9 mouse cellular contexts compared by ENCODE assay signal in the genomic region with DNA sequence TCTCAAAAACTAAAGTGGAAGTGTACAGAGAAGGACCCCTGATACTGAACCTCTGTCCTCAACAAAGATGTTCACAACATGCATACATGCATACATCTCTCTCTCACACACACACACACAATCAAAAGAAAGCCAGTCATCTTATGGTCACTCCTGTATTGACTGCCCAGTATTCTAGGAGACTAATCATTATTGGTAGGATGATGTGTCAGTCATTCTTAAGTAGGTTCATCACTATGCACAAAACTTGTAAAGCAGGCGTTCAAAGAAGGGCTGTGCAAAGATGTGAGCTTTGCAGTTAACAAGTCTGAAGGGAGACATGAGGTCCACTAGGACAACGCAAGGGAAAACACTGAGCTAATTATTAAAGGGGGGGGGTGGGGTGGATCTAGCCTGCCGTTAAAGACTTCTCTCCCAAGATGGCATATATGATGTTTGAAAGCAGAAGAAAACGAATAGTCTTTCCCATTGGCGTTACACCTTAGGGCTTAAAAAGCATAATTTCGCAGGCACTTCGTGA. TPM values are rescaled to one million over a fixed set of nuclear protein-coding genes. Genes with fewer than 3 reads are reported as not detected.
DNase-seq lines count a peak whose midpoint lies in the region; ATAC-seq and TF ChIP-seq lines count a peak whose summit lies in the region.
"Had no signal": no experiment of that assay in that cellular context is flagged by ENCODE, and none has a peak within 500 bp of the region (broad histone marks: within the 10 kb centered on the region; RNA-seq: fewer than 3 reads in every experiment).

No protein-coding gene starts in this region.

- intact Hi-C loops in left cerebral cortex, adult 2 months (cut with DNase I): no loop called here

- H3K27me3 ChIP-seq in intestine, embryonic 16.5 days (replicated peaks; ENCODE audit: control insufficient read depth, insufficient read depth, low read length): no peaks in the 10 kb centered on the region
- no peaks in the 10 kb centered on the region for H3K27me3 ChIP-seq in neural tube, embryonic 15.5 days (replicated peaks)

- H3K4me1 ChIP-seq in brown adipose tissue, adult 24 weeks (ENCODE audit: control insufficient read depth, insufficient read depth, insufficient read length, low read length): 0 out of 2 replicates have a peak, but pooled peaks cover 3% of the 10 kb centered on the region
- peaks cover 8% of the 10 kb centered on the region for H3K4me1 ChIP-seq in intestine, embryonic 16.5 days (ENCODE audit: control insufficient read depth, insufficient read depth, low read length)
- H3K4me1 ChIP-seq in neural tube, embryonic 15.5 days: peaks cover 31% of the 10 kb centered on the region

- ATAC-seq in intestine, embryonic 16.5 days: no peak
- no peak for ATAC-seq in neural tube, embryonic 15.5 days (ENCODE audit: low FRiP score)

- no peaks in the 10 kb centered on the region for H3K9me3 ChIP-seq in intestine, embryonic 16.5 days (ENCODE audit: control insufficient read depth, low read length)
- no peaks in the 10 kb centered on the region for H3K9me3 ChIP-seq in neural tube, embryonic 15.5 days (replicated peaks)

- no peaks in the 10 kb centered on the region for H3K36me3 ChIP-seq in intestine, embryonic 16.5 days (ENCODE audit: control insufficient read depth, insufficient read depth, low read length)
- H3K36me3 ChIP-seq in neural tube, embryonic 15.5 days: 0 out of 2 replicates have a peak, but pooled peaks cover 3% of the 10 kb centered on the region

- H3K4me2 ChIP-seq in intestine, embryonic 16.5 days (ENCODE audit: low read depth, low read length): peak overlapping the region; percentile 66
- peak overlapping the region; percentile 80 for H3K4me2 ChIP-seq in neural tube, embryonic 15.5 days

- no peak for DNase-seq in left cerebral cortex, adult 2 months (ENCODE audit: extremely low spot score in 1 of 2, low spot score in 2 of 2)
- no peak for DNase-seq in left cerebral cortex, adult 18-20 months (ENCODE audit: low spot score in 2 of 2)
- no peak for DNase-seq in adrenal gland, adult 8-10 months
- no peak for DNase-seq in spleen, postnatal 14 days (ENCODE audit: low spot score in 2 of 2)
- no peak for DNase-seq in adrenal gland, adult 18-20 months (ENCODE audit: low spot score in 2 of 2)
- DNase-seq: cerebellum, postnatal 36 days had no signal

- TF ChIP-seq CTCF in left cerebral cortex, adult 2 months (IDR thresholded peaks at IDR 0.05): no peak

- H3K4me3 ChIP-seq in left cerebral cortex, adult 2 months: peak overlapping the region; percentile 75
- peak overlapping the region; percentile 83 for H3K4me3 ChIP-seq in brown adipose tissue, adult 24 weeks (ENCODE audit: insufficient read depth, low read depth, low read length)
- H3K4me3 ChIP-seq in intestine, embryonic 16.5 days (ENCODE audit: low read length): peak overlapping the region; percentile 80
- H3K4me3 ChIP-seq in neural tube, embryonic 15.5 days (replicated peaks): peak overlapping the region; percentile 89

- 37% methylated on average over 7 of the region's 7 CpGs for WGBS in intestine, embryonic 16.5 days
- 50% methylated on average over 7 of the region's 7 CpGs for WGBS in neural tube, embryonic 15.5 days

- H3K9ac ChIP-seq in intestine, embryonic 16.5 days (ENCODE audit: low read depth, low read length): peak overlapping the region; percentile 81
- peak overlapping the region; percentile 84 for H3K9ac ChIP-seq in neural tube, embryonic 15.5 days (replicated peaks)

- H3K27ac ChIP-seq in left cerebral cortex, adult 2 months: peak overlapping the region; percentile 93
- no peak overlapping the region for H3K27ac ChIP-seq in brown adipose tissue, adult 24 weeks (replicated peaks; ENCODE audit: low read depth, low read length)
- H3K27ac ChIP-seq in intestine, embryonic 16.5 days (ENCODE audit: low read length): peak overlapping the region; percentile 83; the same call in 1 of the 2 replicates
- peak overlapping the region; percentile 89; the same call in 1 of the 2 replicates for H3K27ac ChIP-seq in neural tube, embryonic 15.5 days (replicated peaks)

RNA-seq across cellular contexts. Expression of gene Fkbp15, which starts 1.0 kb away (rescaled TPM):
- total RNA-seq in left cerebral cortex, adult 2 months (2021): 10 to 100 TPM; 35.1 to 41.0 TPM
- 10 to 100 TPM; 32.8 to 33.2 TPM for total RNA-seq in left cerebral cortex, adult 18-20 months (2021)
- polyA plus RNA-seq in brown adipose tissue, adult 24 weeks (2012; ENCODE audit: insufficient read depth, insufficient read length, missing spikeins): 13.0 and 13.5 TPM in 2 replicates
- polyA plus RNA-seq in intestine, embryonic 16.5 days (2015; fragmentation: Nextera tagmentation; extraction: Ambion mirVana): 24.3 and 27.9 TPM in 2 replicates
- 22.6 and 24.2 TPM in 2 replicates for polyA plus RNA-seq in neural tube, embryonic 15.5 days (2015; fragmentation: Nextera tagmentation; extraction: Ambion mirVana)
- total RNA-seq in adrenal gland, adult 8-10 months (2022): 10 to 100 TPM; 35.0 to 56.7 (median 46.2) TPM
- 10 to 100 TPM; 31.4 to 32.1 TPM for total RNA-seq in adrenal gland, adult 18-20 months (2021)

RNA-seq across cellular contexts. Expression of gene Slc31a1, which starts 1.2 kb away (rescaled TPM):
- total RNA-seq in left cerebral cortex, adult 2 months (2021): 10 to 100 TPM; 11.8 to 12.9 TPM
- 10 to 100 TPM; 10.7 to 11.3 TPM for total RNA-seq in left cerebral cortex, adult 18-20 months (2021)
- 18.6 and 21.6 TPM in 2 replicates for polyA plus RNA-seq in brown adipose tissue, adult 24 weeks (2012; ENCODE audit: insufficient read depth, insufficient read length, missing spikeins)
- polyA plus RNA-seq in intestine, embryonic 16.5 days (2015; fragmentation: Nextera tagmentation; extraction: Ambion mirVana): 127 and 149 TPM in 2 replicates
- polyA plus RNA-seq in neural tube, embryonic 15.5 days (2015; fragmentation: Nextera tagmentation; extraction: Ambion mirVana): 32.2 and 36.5 TPM in 2 replicates
- 10 to 100 TPM; 44.5 to 59.7 (median 49.9) TPM for total RNA-seq in adrenal gland, adult 8-10 months (2022)
- total RNA-seq in adrenal gland, adult 18-20 months (2021): 10 to 100 TPM; 49.1 to 50.2 TPM

RNA-seq across cellular contexts. Expression of gene Cdc26, which starts 49.1 kb away (rescaled TPM):
- 10 to 100 TPM; 42.3 to 43.4 TPM for total RNA-seq in left cerebral cortex, adult 2 months (2021)
- 10 to 100 TPM; 47.9 to 49.7 TPM for total RNA-seq in left cerebral cortex, adult 18-20 months (2021)
- polyA plus RNA-seq in brown adipose tissue, adult 24 weeks (2012; ENCODE audit: insufficient read depth, insufficient read length, missing spikeins): 52.5 and 76.2 TPM in 2 replicates
- 106 and 122 TPM in 2 replicates for polyA plus RNA-seq in intestine, embryonic 16.5 days (2015; fragmentation: Nextera tagmentation; extraction: Ambion mirVana)
- 76.8 and 95.4 TPM in 2 replicates for polyA plus RNA-seq in neural tube, embryonic 15.5 days (2015; fragmentation: Nextera tagmentation; extraction: Ambion mirVana)
- 10 to 100 TPM; 74.3 to 90.8 (median 78.5) TPM for total RNA-seq in adrenal gland, adult 8-10 months (2022)
- total RNA-seq in adrenal gland, adult 18-20 months (2021): 10 to 100 TPM; 61.2 to 63.0 TPM

RNA-seq across cellular contexts. Expression of gene Prpf4, which starts 49.3 kb away (rescaled TPM):
- total RNA-seq in left cerebral cortex, adult 2 months (2021): 10 to 100 TPM; 12.1 to 14.4 TPM
- total RNA-seq in left cerebral cortex, adult 18-20 months (2021): 10 to 100 TPM; 13.0 to 14.2 TPM
- polyA plus RNA-seq in brown adipose tissue, adult 24 weeks (2012; ENCODE audit: insufficient read depth, insufficient read length, missing spikeins): 5.1 and 5.4 TPM in 2 replicates
- polyA plus RNA-seq in intestine, embryonic 16.5 days (2015; fragmentation: Nextera tagmentation; extraction: Ambion mirVana): 14.3 and 15.9 TPM in 2 replicates
- 15.3 and 16.4 TPM in 2 replicates for polyA plus RNA-seq in neural tube, embryonic 15.5 days (2015; fragmentation: Nextera tagmentation; extraction: Ambion mirVana)
- total RNA-seq in adrenal gland, adult 8-10 months (2022): 10 to 100 TPM; 28.6 to 37.7 (median 31.1) TPM
- total RNA-seq in adrenal gland, adult 18-20 months (2021): 10 to 100 TPM; 22.8 to 27.6 TPM
